Mouse (Mus musculus): ENCODE measurements around the gene Actrt3. TPM values are rescaled to one million over a fixed set of nuclear protein-coding genes. Genes with fewer than 3 reads are reported as not detected.

The Actrt3 gene
- total and polyA plus RNA-seq, 3 experiments: 0.04 to 0.08 TPM; not detected in 1

GRCm38 (mm10) chr3:30548928-30549327 lies 50.8 kb downstream of the Actrt3 start:
- Histone ChIP-seq H3K4me3 (ENCODE audit: control insufficient read depth in 1 of 2, insufficient read depth in 1 of 2, low read depth in 2 of 2, low read length in 2 of 2) (no peak overlapping the region), H3K4me1 (ENCODE audit: control insufficient read depth in 1 of 2, insufficient read depth in 2 of 2, low read length in 2 of 2) (no peaks in the 10 kb centered on the region), H3K36me3 (ENCODE audit: control insufficient read depth in 1 of 2, insufficient read depth in 2 of 2, low read length in 2 of 2) (no peaks in the 10 kb centered on the region), H3K27ac (ENCODE audit: control insufficient read depth, low read depth, low read length) (no peak overlapping the region), H3K9me3 (replicated peaks; ENCODE audit: insufficient read depth, low read length) (no peaks in the 10 kb centered on the region), H3K27me3 (ENCODE audit: control insufficient read depth in 1 of 2, insufficient read depth in 2 of 2, low read length in 2 of 2) (no peaks in the 10 kb centered on the region), H3K79me2 (ENCODE audit: control insufficient read depth, insufficient read depth, low read length, poor library complexity) (no peaks in the 10 kb centered on the region), H3K9ac (ENCODE audit: control insufficient read depth, low read depth, low read length, poor library complexity, severe bottlenecking) (no peak overlapping the region)
- no peak for DNase-seq (ENCODE audit: low read depth, low spot score)
- TF ChIP-seq MYB (IDR thresholded peaks at IDR 0.05; ENCODE audit: low read depth, low read length): no peak
- no peak for TF ChIP-seq SMC3 (IDR thresholded peaks at IDR 0.05; ENCODE audit: low read depth, low read length)
- TF ChIP-seq EP300 (IDR thresholded peaks at IDR 0.05; ENCODE audit: low read depth in 1 of 2, low read length in 2 of 2): no peak
- no peak for TF ChIP-seq MAZ (IDR thresholded peaks at IDR 0.05; ENCODE audit: low read depth, low read length)
- no peak for TF ChIP-seq E2F4 (IDR thresholded peaks at IDR 0.05; ENCODE audit: borderline replicate concordance, low read depth, low read length)
- no peak for TF ChIP-seq USF1 (IDR thresholded peaks at IDR 0.05; ENCODE audit: low read depth, low read length)

- Histone ChIP-seq H3K4me1 (ENCODE audit: control insufficient read depth in 1 of 2, insufficient read depth in 2 of 2, low read length in 2 of 2) (no peaks in the 10 kb centered on the region), H3K4me3 (ENCODE audit: control insufficient read depth in 1 of 2, insufficient read depth in 1 of 2, low read depth in 2 of 2, low read length in 2 of 2) (no peak within 1 kb of the TSS), H3K9ac (ENCODE audit: control insufficient read depth, low read depth, low read length, poor library complexity, severe bottlenecking) (no peak within 1 kb of the TSS), H3K9me3 (replicated peaks; ENCODE audit: insufficient read depth, low read length) (no peaks in the 10 kb centered on the region), H3K27me3 (ENCODE audit: control insufficient read depth in 1 of 2, insufficient read depth in 2 of 2, low read length in 2 of 2) (no peaks in the 10 kb centered on the region), H3K36me3 (ENCODE audit: control insufficient read depth in 1 of 2, insufficient read depth in 2 of 2, low read length in 2 of 2) (no peaks in the 10 kb centered on the region), H3K79me2 (ENCODE audit: control insufficient read depth, insufficient read depth, low read length, poor library complexity) (no peaks in the 10 kb centered on the region), H3K27ac (ENCODE audit: control insufficient read depth, low read depth, low read length) (no peak within 1 kb of the TSS)
- no peak for DNase-seq (ENCODE audit: low read depth, low spot score)
- TF ChIP-seq MXI1 (IDR thresholded peaks at IDR 0.05; ENCODE audit: low read depth, low read length) (no peak), E2F4 (IDR thresholded peaks at IDR 0.05; ENCODE audit: borderline replicate concordance, low read depth, low read length) (no peak), MYB (IDR thresholded peaks at IDR 0.05; ENCODE audit: low read depth, low read length) (no peak), ETS1 (IDR thresholded peaks at IDR 0.05; ENCODE audit: low read depth, low read length) (no peak), NELFE (IDR thresholded peaks at IDR 0.05; ENCODE audit: low read depth, low read length) (no peak), HCFC1 (IDR thresholded peaks at IDR 0.05; ENCODE audit: low read depth, low read length) (no peak), MEF2A (IDR thresholded peaks at IDR 0.05; ENCODE audit: extremely low read depth, insufficient replicate concordance, low read depth, low read length, poor library complexity, severe bottlenecking) (no peak), MAZ (IDR thresholded peaks at IDR 0.05; ENCODE audit: low read depth, low read length) (no peak), USF2 (IDR thresholded peaks at IDR 0.05; ENCODE audit: borderline replicate concordance in 1 of 2, insufficient read depth in 1 of 2, low read depth in 1 of 2, low read length in 2 of 2) (no peak), UBTF (IDR thresholded peaks at IDR 0.05; ENCODE audit: borderline replicate concordance, insufficient read depth, low read depth, low read length) (no peak), MYC (IDR thresholded peaks at IDR 0.05; ENCODE audit: low read depth, low read length) (no peak), TCF12 (IDR thresholded peaks at IDR 0.05; ENCODE audit: low read depth, low read length) (no peak), ZNF384 (IDR thresholded peaks at IDR 0.05; ENCODE audit: low read depth, low read length) (no peak), SMC3 (IDR thresholded peaks at IDR 0.05; ENCODE audit: low read depth, low read length) (no peak), RCOR1 (IDR thresholded peaks at IDR 0.05; ENCODE audit: low read depth, low read length) (no peak)
These were observed 51.8 kb downstream of the Actrt3 start, which contains the start of gene Mecom for GRCm38 (mm10) chr3:30547908-30548307. Mecom (minus strand) TSS chr3:30548008.

Other genes with a start within 250 kb of the Actrt3 start
- gene Mecom, start 51.9 kb downstream of the Actrt3 start, total RNA-seq (2012; rRNA removed): 0.04 and 0.10 TPM in 2 replicates
- not detected for gene Mecom, start 51.9 kb downstream of the Actrt3 start, polyA plus RNA-seq (2012; ENCODE audit: insufficient read depth in 1 of 2, insufficient read length in 2 of 2, low read depth in 1 of 2, low replicate concordance in 2 of 2, missing spikeins in 1 of 2)
- gene Mynn, start 2.1 kb upstream of the Actrt3 start, total RNA-seq (2012; rRNA removed): 13.9 and 17.0 TPM in 2 replicates
- 10 to 100 TPM in 1 of 2 experiments, not detected in 1; 12.3 TPM for gene Mynn, start 2.1 kb upstream of the Actrt3 start, polyA plus RNA-seq (2012; ENCODE audit: insufficient read depth in 1 of 2, insufficient read length in 2 of 2, low read depth in 1 of 2, low replicate concordance in 2 of 2, missing spikeins in 1 of 2)
- gene Lrriq4, start 44.6 kb upstream of the Actrt3 start, total RNA-seq (2012; rRNA removed): not detected in 2 replicates
- gene Lrriq4, start 44.6 kb upstream of the Actrt3 start, polyA plus RNA-seq (2012; ENCODE audit: insufficient read depth in 1 of 2, insufficient read length in 2 of 2, low read depth in 1 of 2, low replicate concordance in 2 of 2, missing spikeins in 1 of 2): not detected
- not detected in 2 replicates for gene Lrrc34, start 47.9 kb upstream of the Actrt3 start, total RNA-seq (2012; rRNA removed)
- gene Lrrc34, start 47.9 kb upstream of the Actrt3 start, polyA plus RNA-seq (2012; ENCODE audit: insufficient read depth in 1 of 2, insufficient read length in 2 of 2, low read depth in 1 of 2, low replicate concordance in 2 of 2, missing spikeins in 1 of 2): not detected
- gene Lrrc31, start 99.9 kb upstream of the Actrt3 start, total RNA-seq (2012; rRNA removed): 0.07 TPM in 1 of 2 replicates, not detected in the other
- under 1 TPM in 1 of 2 experiments, not detected in 1; 0.03 TPM for gene Lrrc31, start 99.9 kb upstream of the Actrt3 start, polyA plus RNA-seq (2012; ENCODE audit: insufficient read depth in 1 of 2, insufficient read length in 2 of 2, low read depth in 1 of 2, low replicate concordance in 2 of 2, missing spikeins in 1 of 2)
- not detected in 2 replicates for gene Samd7, start 146.4 kb upstream of the Actrt3 start, total RNA-seq (2012; rRNA removed)
- gene Samd7, start 146.4 kb upstream of the Actrt3 start, polyA plus RNA-seq (2012; ENCODE audit: insufficient read depth in 1 of 2, insufficient read length in 2 of 2, low read depth in 1 of 2, low replicate concordance in 2 of 2, missing spikeins in 1 of 2): not detected
- 32.8 and 35.6 TPM in 2 replicates for gene Sec62, start 192.9 kb upstream of the Actrt3 start, total RNA-seq (2012; rRNA removed)
- 100 to 1,000 TPM in 1 of 2 experiments, 10 to 100 TPM in 1; 75.4 to 171 TPM for gene Sec62, start 192.9 kb upstream of the Actrt3 start, polyA plus RNA-seq (2012; ENCODE audit: insufficient read depth in 1 of 2, insufficient read length in 2 of 2, low read depth in 1 of 2, low replicate concordance in 2 of 2, missing spikeins in 1 of 2)